Mouse (Mus musculus): ENCODE measurements around the gene Tdgf1.
A peak's percentile ranks its signal among the peaks of the same experiment; 100 is the strongest.

Tdgf1 gene

DNA sequence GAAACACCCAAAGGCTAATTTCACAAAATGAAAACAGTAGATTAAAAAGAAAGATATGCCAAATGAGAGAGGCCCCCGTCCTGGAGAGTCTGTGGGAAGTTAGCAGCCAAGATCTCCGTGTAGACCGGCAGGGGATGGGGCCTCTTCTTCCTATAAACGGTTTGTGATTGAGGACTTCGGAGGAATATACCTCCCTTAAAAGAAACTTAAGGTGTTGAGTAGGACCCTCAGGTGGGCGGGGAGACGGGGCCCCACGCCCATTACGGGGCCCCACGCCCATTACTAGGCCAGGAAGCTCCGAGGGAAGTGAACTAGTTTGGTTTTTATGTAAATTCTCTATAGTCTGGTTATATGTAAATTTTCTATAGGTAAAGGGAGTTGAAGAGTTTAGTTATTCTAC is at the start of gene Tdgf1:
Gene Tdgf1 (minus strand): TSS at position 233 of the 400 bp plus-strand sequence.
- DNase-seq (ENCODE audit: low spot score in 2 of 2) = no peak

DNA sequence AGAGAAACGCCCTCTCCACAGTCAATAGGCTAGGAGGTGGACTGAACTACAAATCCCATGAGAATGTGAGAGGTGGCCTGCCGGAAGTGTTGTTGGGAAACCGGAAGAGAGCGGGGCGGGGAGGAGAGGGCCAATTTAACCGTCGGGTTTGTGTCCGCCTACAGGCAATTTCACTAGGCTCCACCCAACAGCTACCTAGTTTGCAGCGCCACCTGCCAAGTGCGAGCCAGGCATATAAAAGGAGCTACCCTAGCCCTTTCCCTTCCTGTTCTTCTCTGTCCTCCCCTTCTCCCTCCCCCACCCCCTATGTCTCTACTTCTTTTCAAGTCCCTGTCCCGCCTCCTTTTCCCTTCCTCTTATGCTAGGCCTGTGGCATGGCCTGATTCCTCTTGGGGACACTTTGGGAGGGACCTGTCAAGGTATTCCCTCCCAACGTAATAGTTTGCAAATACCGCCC is 48.8 kb upstream of the Tdgf1 start:
- peak; percentile 63 to 67 for DNase-seq (ENCODE audit: low spot score in 2 of 2)

- no peak for DNase-seq (ENCODE audit: low spot score in 2 of 2)
Measured at GRCm38 (mm10) chr9:110993281-110993709, 47.3 kb upstream of the Tdgf1 start.

DNA sequence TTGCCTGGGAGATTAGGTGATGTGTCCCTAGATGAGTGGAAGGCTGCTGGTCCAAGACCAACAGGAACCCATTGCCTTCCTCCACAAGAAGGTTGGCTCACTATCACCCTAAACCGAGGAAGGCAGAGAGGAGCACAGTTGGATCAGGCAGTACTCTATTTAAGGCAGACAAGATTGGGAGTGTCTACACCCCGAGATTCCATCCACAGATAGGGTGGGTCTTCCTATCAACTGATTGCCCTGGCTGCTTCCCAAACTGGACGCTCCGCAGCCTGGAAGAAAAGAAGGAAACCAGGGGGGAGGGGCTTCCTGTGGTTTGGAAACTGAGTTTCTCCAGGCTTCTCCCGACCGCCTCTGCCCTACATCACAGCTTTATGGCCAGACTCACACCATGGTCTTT is 44.2 kb upstream of the Tdgf1 start, which contains the start of gene Rtp3:
Gene Rtp3 (minus strand): TSS at position 380 of the 400 bp plus-strand sequence.
- no peak for DNase-seq (ENCODE audit: low spot score in 2 of 2)

GRCm38 (mm10) chr9:110989543-110989942 is 43.6 kb upstream of the Tdgf1 start:
- DNase-seq (ENCODE audit: low spot score in 2 of 2) = no peak

DNA sequence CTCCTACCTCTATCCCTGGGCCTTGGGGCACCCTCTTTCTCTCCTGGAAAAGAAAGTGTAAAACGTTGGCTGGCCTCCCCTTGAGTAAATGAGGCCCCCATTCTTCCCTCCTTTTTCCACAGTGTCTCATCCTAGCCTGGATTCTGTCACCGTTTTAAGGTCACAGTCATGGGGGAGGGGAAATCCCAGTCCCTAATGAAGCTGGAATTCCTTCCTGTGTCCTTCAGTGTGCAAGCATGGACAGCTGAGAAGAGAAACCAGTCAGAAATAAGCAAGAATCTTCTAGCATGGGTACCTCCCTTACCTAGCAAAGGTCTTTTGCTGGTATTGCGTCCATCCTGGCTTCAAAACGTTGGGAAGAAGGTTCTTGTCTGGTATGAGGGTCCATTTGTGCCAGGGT is 43.2 kb upstream of the Tdgf1 start:
- DNase-seq (ENCODE audit: low spot score in 2 of 2) = no peak

GRCm38 (mm10) chr9:110988078-110988477 is 42.1 kb upstream of the Tdgf1 start:
- no peak for DNase-seq (ENCODE audit: low spot score in 2 of 2)

DNA sequence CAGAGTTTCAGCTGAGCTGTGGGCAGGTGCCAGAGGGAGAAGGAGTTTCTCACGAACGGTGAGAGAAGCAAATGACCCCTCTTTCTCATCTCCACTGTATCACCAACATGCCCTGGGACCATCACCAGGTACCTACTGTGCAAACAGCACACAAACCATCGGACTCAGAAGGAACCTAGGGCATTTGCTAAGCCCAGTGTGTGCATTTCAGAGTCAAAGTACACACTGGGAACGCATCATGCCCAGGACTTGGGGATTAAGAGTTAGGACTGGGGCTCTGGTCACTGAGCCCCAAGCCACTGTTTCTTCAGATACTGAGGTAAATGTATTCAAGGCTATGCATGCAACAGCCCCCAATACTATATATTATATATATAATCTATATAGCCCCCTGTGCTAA is 41.4 kb upstream of the Tdgf1 start:
- no peak for DNase-seq (ENCODE audit: low spot score in 2 of 2)

- no peak for DNase-seq (ENCODE audit: low spot score in 2 of 2)
Measured at GRCm38 (mm10) chr9:110985951-110986350, 40.0 kb upstream of the Tdgf1 start.

DNA sequence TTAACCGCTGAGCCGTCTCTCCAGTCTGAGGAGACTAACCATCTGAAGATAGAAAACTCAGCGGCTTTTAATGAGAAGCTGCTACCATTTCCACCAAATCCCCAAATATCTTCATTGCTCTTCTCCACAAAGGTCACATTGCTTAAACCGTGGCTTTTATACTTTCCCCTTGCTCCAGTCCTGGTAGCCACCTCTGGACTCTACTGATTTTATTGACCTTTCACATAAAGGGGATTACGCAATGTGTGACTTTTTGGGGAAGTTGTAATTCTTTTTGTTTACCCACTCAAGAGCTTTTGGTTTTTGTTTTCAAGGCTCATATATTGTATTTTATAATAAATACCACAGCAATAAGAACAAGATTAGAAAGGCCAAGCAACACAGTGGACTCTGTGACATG is 39.6 kb upstream of the Tdgf1 start:
- no peak for DNase-seq (ENCODE audit: low spot score in 2 of 2)

DNA sequence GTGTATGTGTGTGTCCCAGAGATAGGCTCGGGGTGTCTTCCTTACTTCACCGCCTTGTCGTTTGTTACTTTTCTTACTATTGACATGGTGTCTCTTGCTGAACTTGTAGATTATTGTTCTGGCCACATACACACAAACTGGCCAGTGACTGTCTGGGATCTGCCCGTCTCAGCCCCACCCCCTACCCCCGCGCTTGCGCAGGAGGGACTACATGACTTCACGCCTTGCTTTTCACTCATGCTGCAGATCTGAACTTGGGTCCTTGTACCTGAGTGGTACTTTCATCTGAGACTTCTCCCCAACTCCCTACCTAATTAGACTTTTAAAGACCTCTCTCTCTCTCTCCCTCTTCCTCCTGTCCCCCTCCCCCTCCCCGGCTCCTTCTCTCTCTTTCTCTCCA is 38.1 kb upstream of the Tdgf1 start:
- no peak for DNase-seq (ENCODE audit: low spot score in 2 of 2)

- DNase-seq (ENCODE audit: low spot score in 2 of 2) = peak in 1 of 2 experiments; percentile 7
Measured at GRCm38 (mm10) chr9:110982351-110982750, 36.4 kb upstream of the Tdgf1 start.

GRCm38 (mm10) chr9:110979411-110979810 is 33.5 kb upstream of the Tdgf1 start:
- DNase-seq (ENCODE audit: low spot score in 2 of 2) = no peak

GRCm38 (mm10) chr9:110965910-110966231 is 19.9 kb upstream of the Tdgf1 start:
- no peak for DNase-seq (ENCODE audit: low spot score in 2 of 2)

DNA sequence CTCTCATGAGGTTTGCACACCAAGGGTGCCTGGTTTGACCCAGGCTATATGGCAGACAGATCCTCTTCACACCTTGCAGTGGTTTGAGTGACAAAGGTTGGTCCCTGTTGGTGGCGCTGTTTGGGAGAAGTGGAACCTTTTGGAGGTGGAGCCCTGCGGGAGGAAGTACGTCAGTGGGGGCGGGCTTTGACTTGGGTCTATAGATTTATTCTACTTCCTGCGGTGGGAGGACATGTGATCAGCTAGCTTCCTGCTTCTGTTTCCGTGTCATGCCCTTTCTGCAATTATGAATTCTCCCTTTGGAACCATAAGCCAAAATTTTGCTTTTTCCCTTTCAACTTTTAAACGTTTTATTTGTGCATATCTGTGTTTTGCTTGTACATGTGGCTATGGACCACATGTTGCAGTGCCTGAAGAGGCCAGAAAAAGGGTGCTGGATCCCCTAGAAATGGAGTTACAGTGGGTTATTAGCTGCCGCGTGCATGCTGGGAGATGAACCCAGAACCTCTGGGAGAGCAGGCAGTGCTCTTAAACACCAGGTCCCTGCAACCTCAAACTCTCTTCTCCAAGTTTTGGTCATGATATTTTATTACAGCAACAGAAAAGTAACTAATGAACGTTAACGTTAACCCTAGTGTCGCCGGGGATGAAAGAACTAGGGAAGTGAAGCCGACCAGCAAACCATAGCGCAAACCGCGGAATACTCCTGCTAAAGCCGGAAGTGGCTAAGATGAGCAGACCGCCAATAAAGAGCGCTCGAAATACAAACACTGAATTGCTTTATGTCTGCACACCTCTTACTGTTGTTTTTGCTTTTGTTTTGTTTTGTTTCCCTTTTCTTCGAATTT is 19.3 kb upstream of the Tdgf1 start:
- no peak for DNase-seq (ENCODE audit: low spot score in 2 of 2)

DNA sequence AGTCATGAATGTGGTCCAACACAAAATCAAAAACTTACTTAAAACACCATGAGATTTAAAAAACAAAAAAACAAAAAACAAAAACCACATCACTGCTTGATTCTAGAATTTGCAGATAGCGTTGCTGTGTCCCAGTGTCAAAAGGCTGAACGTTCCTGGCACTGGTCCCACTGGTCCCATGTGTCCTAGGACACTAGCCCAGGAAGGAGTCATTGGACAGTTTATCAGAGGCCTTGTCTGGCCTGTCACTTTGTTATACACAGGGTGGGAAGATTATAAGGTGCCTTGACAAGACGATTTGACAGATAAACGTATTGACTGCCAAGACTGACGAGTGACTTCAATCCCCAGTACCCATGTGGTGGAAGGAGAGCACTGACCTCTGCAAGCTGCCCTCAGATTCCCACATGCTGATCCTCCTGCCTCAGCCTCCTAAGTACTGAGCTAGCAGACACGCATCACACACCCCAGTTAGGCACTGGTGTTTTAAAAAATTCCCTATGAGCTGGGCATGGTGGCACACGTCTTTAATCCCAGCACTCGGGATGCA is 17.7 kb upstream of the Tdgf1 start:
- no peak for DNase-seq (ENCODE audit: low spot score in 2 of 2)

DNA sequence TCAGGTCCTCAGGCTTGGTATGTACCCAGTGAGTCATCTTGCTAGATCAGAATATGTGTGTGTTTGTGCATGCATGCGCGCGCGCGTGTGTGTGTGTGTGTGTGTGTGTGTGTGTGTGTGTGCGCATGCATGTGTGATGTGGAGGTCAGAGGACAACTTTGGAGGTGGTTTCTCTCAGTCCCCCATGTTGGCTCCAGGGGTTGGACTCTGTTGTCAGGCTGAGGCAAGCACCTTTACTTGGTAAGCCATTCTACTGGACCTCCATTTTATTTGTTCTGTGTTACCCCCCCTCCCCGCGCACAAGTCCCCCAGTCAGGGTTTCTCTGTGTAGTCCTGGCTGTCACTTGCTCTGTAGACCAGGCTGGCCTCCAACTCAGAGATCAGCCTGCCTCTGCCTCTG is 15.4 kb upstream of the Tdgf1 start:
- DNase-seq (ENCODE audit: low spot score in 2 of 2) = no peak

DNA sequence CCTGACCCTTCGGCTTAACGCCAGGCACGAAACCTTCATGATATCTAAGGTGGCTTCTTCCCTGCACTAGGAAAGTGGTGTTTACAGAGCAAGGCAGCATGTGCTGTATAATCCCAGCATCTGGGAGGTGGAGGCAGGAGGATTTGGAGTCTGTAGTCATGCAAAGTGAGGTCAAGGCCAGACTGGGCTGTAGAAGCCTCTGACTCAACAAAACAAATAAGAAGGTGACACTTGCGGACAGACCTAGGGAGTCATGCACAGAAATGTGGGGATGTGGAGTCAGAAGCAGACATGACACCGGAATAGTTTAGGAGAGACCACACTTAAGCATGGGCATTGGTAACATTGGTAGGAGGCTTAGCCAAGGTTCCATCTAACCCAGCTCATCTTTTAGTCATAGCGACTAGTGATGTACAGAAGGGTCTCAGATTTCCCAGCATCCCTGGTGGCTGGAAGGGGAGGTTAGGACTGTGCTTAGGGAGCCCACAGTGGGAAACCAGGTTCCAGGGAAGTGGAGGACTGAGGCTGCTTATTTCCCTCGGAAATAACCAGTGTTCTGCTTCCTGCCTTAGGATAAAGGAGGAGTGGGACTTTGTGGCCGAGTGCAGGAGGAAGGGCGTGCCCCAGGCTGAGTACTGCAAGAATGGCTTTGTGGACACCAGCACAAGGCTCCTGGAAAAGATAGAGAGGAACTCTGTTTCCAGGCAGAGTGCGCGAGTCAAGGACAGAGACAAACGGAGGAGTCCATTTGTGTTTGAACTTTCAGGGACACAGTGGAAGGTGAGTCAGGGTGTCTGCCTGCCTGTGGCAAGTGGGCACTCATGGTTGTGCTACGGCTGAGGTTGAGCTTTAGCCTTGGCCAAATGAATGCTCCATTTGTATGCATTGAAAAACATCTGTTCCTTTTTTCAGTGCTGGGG is 14.5 kb upstream of the Tdgf1 start:
- DNase-seq (ENCODE audit: low spot score in 2 of 2) = no peak

- DNase-seq (ENCODE audit: low spot score in 2 of 2) = no peak
Measured at GRCm38 (mm10) chr9:110959669-110960068, 13.7 kb upstream of the Tdgf1 start.

- no peak for DNase-seq (ENCODE audit: low spot score in 2 of 2)
Measured at GRCm38 (mm10) chr9:110955962-110956361, 10.0 kb upstream of the Tdgf1 start.

DNA sequence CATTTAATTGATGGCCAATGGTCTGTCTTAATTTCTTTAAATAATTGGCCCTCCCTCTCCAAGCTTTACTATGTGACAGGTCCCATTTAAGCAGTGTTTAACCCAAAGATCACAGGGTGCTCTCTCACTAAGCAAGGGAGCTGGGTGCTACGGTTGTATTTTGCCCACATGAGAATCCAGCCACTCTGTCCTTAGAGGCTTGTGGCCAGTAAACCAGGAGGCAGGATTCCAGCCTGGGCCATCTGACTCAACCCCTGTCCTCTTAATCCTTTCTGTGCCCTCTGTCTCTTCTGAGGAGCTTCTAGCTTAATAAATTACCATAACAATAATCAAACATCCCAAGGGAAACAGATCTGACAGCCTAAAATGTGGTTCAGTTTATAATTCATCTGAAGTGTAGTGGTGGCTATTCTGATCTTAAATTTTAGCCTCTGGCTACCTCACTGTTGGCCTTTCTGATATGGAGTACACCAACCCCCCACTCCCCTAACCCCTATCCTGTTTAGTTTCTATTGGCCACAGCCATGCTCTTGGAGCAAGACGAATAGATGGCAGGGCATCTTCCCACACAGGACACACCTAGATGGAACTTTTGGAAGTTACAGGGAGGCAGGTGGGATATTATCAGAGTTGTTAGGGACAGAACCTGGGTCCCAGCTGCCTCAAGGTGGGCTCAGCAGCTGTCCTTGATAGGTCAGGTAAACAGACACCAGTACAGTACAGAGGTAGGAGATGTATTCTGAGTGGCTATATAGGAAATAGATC is 8.9 kb upstream of the Tdgf1 start:
- DNase-seq (ENCODE audit: low spot score in 2 of 2) = no peak

Measured in frontal cortex, postnatal 36 days (tissue).